Mouse (Mus musculus): Measurements from ENCODE around the gene Surf4. TPM values are rescaled to one million over a fixed set of nuclear protein-coding genes. Genes with fewer than 3 reads are reported as not detected.

Gene Surf4
- 68.3 TPM for polyA plus RNA-seq (2015; fragmentation: Illumina TruSeq; extraction: RNeasy Lipid Tissue Mini Kit (QIAGEN cat#74804); ENCODE audit: insufficient read depth, low replicate concordance)

DNA sequence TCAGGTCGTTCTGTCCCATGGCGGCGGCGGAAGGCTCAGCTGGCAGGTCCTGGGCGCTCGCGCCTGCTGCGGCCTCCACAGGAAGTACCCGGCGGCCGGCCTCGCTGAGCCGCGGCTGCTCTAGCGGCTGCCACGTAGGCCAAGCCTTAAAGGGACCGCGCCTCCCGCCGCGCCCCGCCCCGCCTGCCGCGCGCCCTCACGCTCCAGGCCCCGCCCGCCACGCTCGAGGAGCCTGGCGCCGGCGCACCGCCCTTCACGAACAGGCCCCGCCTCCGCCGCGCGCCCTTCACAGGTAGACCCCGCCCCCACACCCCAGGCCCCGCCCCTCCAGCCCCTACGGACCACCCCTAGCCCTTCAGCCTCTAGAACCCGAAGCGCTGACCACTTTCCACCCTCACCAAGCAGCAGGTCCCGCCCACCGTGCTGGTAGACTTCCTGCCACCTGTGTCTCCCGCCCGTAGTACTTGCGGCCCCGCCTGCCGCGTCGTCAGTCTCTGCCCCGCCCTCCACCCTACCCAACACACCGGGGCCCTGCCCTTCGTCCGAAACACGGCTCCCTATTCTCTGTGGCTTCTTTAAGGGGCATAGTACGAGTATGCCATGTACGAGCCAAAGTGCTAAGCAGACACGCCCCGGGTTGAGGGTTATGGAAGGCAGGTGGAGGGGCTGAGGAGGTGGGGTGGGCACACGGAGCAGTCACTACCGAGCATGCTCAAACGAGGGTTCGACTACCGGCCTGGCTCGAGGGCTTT is at the start of gene Surf4, which contains the start of gene Stkld1:
TSS of gene Surf4 (minus strand) at position 625 of the 752 bp plus-strand sequence.
TSS of gene Stkld1 (plus strand) at position 744 of the 752 bp plus-strand sequence.

DNA sequence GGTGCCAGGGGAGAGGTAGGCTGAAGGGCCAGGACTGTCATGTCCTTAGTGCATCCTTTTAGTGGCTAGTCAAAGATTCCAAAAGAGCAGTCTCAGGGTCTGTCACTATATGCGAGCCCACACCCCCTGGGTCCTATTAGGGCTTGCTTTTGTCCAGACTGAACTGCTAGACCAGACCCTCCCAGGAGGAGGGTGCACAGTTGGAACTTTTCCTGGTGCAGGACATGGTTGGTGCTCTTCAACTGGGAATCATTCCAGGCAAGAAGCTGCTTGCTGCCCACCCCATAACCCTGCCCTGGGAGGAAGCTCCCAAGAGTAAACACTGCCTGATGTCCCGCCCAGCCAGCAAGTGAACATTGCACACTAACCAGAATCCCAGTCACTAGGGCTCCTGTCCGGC is 39.4 kb upstream of the Surf4 start, which contains the start of gene Adamts13:
TSS of gene Adamts13 (plus strand) at position 301 of the 400 bp plus-strand sequence.

DNA sequence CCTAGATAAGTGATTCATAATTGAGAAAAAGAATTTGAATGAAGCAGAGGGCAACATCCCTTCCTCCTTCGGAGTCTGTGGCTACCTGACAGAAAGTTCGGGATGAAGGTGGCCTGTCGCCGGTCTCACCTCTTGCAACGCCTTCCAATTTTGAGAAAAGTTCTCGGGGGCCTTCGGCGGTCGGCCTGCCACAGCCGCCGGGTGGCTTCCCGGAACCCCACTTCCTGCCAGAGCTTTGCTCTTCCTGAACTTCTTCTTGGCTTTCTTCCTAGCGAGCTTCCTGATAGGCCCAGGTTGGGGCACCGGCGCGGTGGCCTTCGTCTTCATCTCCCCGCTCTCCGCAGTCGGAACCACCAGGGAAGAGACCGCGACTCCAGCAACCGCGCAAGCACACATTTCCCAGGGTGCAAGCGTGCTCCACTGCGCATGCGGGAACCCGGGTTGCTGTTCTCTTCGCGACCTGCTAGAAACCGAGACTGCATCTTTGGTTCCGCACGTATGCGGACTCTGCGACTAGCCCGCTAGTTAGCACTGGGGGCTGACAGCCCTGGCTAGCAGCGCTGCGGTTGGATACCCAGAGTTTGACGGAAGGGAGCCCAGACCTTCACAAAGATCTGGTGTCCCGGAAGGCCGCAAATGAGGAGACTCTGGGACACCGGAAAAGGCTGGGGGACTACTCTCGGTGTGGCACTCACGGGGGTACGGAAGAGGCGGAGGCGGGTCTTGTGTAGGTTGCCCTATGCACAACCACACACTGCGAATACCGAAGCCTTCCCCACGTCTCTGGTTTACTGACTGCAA is 30.4 kb upstream of the Surf4 start, which contains the start of gene Rexo4:
TSS of gene Rexo4 (minus strand) at position 464 of the 801 bp plus-strand sequence.

DNA sequence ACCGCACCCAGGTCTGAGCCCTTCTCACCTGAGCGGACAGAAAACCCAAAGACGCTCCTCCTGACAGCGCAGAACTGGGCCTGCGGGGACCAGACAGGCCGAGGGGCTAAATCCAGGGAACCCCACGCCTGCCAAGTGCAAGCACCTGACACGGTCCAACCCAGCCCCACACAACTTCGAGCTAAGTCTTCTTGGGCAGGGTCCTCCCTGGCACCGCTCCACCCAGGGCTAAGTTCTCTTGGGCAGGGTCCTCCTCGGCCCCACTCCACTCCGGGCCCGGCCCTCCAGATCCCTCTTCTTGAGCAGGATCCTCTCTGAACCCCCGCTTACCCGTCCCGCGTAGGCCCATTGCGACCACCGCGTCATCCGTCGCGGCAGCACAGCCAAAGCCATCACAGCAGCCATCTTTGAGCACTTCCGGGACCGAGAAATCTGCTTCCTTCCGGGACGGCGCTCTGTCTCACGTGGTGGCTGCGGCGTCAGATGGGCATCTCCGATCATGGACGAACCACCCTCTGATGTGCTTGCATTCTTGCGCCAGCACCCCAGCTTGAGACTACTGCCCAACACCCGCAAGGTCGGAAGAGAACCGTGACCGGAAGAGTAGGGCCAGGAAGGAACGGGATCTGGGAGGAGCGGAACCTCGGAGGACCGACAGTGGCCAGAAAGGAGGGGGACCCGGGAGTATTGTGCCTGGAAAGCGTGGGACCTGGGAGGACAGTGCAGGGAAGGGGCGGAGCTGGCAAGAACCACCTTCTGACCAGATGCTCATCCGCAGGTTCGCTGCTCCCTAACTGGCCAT is 17.6 kb downstream of the Surf4 start, which contains the start of the genes Surf2 and Surf1:
TSS of gene Surf2 (plus strand) at position 441 of the 802 bp plus-strand sequence.
TSS of gene Surf1 (minus strand) at position 604 of the 802 bp plus-strand sequence.

DNA sequence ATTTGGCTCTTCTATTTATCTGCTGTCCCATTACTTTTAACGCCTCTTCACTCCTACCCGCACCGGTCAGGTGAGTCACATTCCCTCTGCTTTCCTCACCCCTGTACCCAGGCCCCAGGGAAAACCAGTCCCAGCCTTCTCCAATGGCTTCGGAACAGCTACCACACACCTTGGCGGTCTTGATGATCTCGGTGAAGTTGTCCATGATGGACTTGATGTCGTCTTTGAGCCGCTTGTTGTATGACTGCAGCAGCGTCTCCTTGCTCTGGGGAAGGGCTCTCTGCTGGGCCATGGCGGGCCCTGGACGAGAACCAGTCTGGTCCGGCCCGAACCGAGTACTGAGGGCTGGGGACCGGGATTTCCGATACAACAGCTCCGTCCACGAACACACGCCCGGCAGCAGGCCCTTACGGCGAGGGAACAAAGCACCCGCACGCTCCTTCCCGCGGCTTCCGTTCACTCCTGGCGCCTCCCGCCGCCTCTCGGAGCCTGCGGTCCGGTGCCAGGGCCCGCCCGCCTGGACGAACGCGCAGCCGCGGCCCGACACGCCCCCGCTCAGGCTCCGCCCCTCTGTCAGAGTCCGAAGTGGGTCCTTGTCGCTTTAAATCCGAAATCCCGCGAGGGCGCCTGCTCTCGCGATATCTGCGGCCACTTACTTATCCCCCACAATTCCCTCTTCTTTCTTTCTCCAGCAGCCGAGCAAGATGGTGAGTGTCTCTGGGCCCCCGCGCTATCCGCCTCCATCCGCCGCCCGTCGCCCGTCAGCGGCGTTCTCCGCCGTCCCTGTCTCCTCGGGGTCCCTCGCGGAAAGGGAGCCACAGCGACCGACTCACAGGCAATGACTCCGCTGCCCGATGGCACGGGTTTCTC is 23.4 kb downstream of the Surf4 start, which contains the start of the genes Med22 and Rpl7a:
TSS of gene Med22 (minus strand) at position 554 of the 870 bp plus-strand sequence.
TSS of gene Rpl7a (plus strand) at position 641 of the 870 bp plus-strand sequence.

DNA sequence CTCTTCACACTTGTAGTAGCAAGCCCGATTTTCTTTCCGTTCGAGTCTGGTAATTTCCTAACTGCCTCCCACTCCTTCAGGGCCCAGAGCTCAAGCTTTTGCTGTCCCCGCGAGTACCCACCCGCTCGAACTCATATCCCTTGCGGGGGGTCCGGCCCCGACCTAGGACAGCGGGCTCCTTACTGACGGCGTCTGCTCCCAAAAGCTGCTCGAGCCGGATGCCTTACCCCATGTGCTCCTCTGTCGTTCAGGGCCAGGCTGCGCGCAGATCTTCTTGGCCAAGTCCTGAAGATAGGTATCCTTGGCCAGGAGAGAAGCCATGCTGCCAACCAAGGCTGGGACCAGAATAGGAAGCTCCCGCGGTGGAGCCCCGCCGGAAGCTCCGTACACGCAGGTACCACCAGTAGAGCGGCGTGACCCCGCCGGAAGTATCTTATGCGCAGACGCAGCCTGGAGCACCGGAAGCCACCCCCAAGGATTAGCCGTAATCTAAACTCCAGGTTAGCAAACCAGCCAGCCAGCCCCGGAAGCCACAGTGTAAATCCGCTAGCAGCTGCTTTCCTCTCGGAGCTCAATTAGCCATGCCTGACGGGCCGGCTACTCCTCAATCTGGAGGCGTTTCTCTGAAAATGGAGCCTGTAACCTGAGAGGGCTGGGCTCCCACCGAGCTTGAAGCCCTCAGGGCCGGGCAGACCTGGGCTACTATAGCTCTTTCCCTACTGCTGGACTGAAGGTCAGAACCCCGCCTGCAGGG is 31.1 kb downstream of the Surf4 start, which contains the start of gene Surf6:
TSS of gene Surf6 (minus strand) at position 413 of the 754 bp plus-strand sequence.

Other genes starting within 250 kb of the Surf4 start
- not detected for gene Abo, start 68.9 kb downstream of the Surf4 start, polyA plus RNA-seq (2015; fragmentation: Illumina TruSeq; extraction: RNeasy Lipid Tissue Mini Kit (QIAGEN cat#74804); ENCODE audit: insufficient read depth, low replicate concordance)
- gene Surf6, start 31.0 kb downstream of the Surf4 start, polyA plus RNA-seq (2015; fragmentation: Illumina TruSeq; extraction: RNeasy Lipid Tissue Mini Kit (QIAGEN cat#74804); ENCODE audit: insufficient read depth, low replicate concordance), result 33.4 TPM
- gene Med22, start 23.3 kb downstream of the Surf4 start, polyA plus RNA-seq (2015; fragmentation: Illumina TruSeq; extraction: RNeasy Lipid Tissue Mini Kit (QIAGEN cat#74804); ENCODE audit: insufficient read depth, low replicate concordance), result 19.2 TPM
- 923 TPM for gene Rpl7a, start 23.2 kb downstream of the Surf4 start, polyA plus RNA-seq (2015; fragmentation: Illumina TruSeq; extraction: RNeasy Lipid Tissue Mini Kit (QIAGEN cat#74804); ENCODE audit: insufficient read depth, low replicate concordance)
- gene Surf2, start 17.6 kb downstream of the Surf4 start, polyA plus RNA-seq (2015; fragmentation: Illumina TruSeq; extraction: RNeasy Lipid Tissue Mini Kit (QIAGEN cat#74804); ENCODE audit: insufficient read depth, low replicate concordance), result 63.0 TPM
- 103 TPM for gene Surf1, start 17.4 kb downstream of the Surf4 start, polyA plus RNA-seq (2015; fragmentation: Illumina TruSeq; extraction: RNeasy Lipid Tissue Mini Kit (QIAGEN cat#74804); ENCODE audit: insufficient read depth, low replicate concordance)
- 0.40 TPM for gene Stkld1, start 119 bp upstream of the Surf4 start, polyA plus RNA-seq (2015; fragmentation: Illumina TruSeq; extraction: RNeasy Lipid Tissue Mini Kit (QIAGEN cat#74804); ENCODE audit: insufficient read depth, low replicate concordance)
- gene Rexo4, start 30.5 kb upstream of the Surf4 start, polyA plus RNA-seq (2015; fragmentation: Illumina TruSeq; extraction: RNeasy Lipid Tissue Mini Kit (QIAGEN cat#74804); ENCODE audit: insufficient read depth, low replicate concordance), result 108 TPM
- gene Adamts13, start 39.5 kb upstream of the Surf4 start, polyA plus RNA-seq (2015; fragmentation: Illumina TruSeq; extraction: RNeasy Lipid Tissue Mini Kit (QIAGEN cat#74804); ENCODE audit: insufficient read depth, low replicate concordance), result 0.75 TPM
- gene Cacfd1, start 76.0 kb upstream of the Surf4 start, polyA plus RNA-seq (2015; fragmentation: Illumina TruSeq; extraction: RNeasy Lipid Tissue Mini Kit (QIAGEN cat#74804); ENCODE audit: insufficient read depth, low replicate concordance), result 32.7 TPM
- 2.7 TPM for gene Slc2a6, start 94.1 kb upstream of the Surf4 start, polyA plus RNA-seq (2015; fragmentation: Illumina TruSeq; extraction: RNeasy Lipid Tissue Mini Kit (QIAGEN cat#74804); ENCODE audit: insufficient read depth, low replicate concordance)
- 0.54 TPM for gene Mymk, start 138.3 kb upstream of the Surf4 start, polyA plus RNA-seq (2015; fragmentation: Illumina TruSeq; extraction: RNeasy Lipid Tissue Mini Kit (QIAGEN cat#74804); ENCODE audit: insufficient read depth, low replicate concordance)
- 10.1 TPM for gene Adamtsl2, start 145.5 kb upstream of the Surf4 start, polyA plus RNA-seq (2015; fragmentation: Illumina TruSeq; extraction: RNeasy Lipid Tissue Mini Kit (QIAGEN cat#74804); ENCODE audit: insufficient read depth, low replicate concordance)
- gene Fam163b, start 208.6 kb upstream of the Surf4 start, polyA plus RNA-seq (2015; fragmentation: Illumina TruSeq; extraction: RNeasy Lipid Tissue Mini Kit (QIAGEN cat#74804); ENCODE audit: insufficient read depth, low replicate concordance), result not detected
- not detected for gene Dbh, start 231.3 kb upstream of the Surf4 start, polyA plus RNA-seq (2015; fragmentation: Illumina TruSeq; extraction: RNeasy Lipid Tissue Mini Kit (QIAGEN cat#74804); ENCODE audit: insufficient read depth, low replicate concordance)